Mouse (Mus musculus) olfactory bulb, adult 2 months (tissue): ENCODE measurements around the gene 7420426K07Rik.

Source experiments
- CTCF ChIP-seq: fragments of 200-500 bp; IDR thresholded peaks from 2 replicates; pipeline ENCODE4 v1.5.1; 2012; ENCODE audit warnings: low read depth, mild to moderate bottlenecking, low read length, moderate library complexity; ENCODE audit not compliant: insufficient read depth
- POLR2A ChIP-seq: fragments of 200-500 bp; IDR thresholded peaks from 2 replicates; pipeline ENCODE4 v1.6.1; 2012; ENCODE audit warnings: mild to moderate bottlenecking, low read depth, low read length, moderate library complexity; ENCODE audit not compliant: insufficient read depth

- TF ChIP-seq CTCF (no peak), POLR2A (no peak)
These were observed 21.3 kb downstream of the 7420426K07Rik start for GRCm38 (mm10) chr9:98924183-98924582.
